Mouse (Mus musculus): ENCODE results near the gene Zbtb16. TPM values are rescaled to one million over a fixed set of nuclear protein-coding genes. Genes with fewer than 3 reads are reported as not detected.

Gene Zbtb16
- polyA plus RNA-seq (2015; fragmentation: Nextera tagmentation; extraction: Ambion mirVana), result 2.4 and 6.3 TPM in 2 replicates

DNA sequence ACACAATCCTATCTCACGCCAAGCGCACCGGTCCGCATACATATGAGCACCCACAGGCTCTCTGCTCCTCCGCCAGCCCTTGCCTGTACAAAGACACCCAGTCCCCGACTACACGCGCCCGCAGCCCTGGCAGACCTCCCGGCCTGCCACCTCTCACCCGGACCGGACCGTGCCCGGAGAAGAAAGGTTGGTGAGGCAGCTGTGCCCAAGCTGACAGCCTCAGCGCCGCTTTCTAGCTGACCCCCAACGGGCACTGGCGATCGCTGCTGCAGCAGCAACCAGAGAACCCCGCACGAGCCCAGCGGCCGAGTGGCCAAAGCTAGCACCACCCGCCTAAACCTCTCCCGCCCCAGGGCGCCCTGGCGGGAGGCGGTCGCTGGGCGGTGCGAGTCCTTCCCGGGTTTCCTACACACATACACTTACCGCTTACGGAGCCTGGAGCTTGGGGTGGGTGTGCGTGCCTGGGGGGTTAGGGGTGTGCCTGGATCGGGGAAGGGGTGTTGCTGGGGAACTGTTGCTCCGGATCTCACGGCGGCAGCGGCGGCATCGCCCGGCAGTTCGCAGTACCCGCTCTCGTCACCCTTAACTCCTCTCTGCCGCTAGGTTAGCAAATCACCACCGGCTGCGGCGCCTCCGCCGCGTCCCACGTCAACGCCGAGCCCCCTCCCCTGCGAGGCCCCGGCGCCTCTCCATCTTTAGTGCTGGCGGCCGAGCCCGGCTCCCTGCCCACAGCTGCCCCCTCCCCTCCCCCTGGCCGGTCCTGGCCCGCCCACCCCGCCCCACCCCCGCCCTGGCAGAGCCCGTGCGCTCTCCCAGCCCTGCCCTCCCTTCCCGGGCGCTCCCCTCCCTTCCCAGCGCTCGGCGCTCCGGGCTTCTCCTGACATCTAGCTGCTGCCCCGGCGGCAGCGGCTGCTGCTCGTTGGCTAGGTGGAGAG is at the start of gene Zbtb16:
Zbtb16 (minus strand) TSS at position 592 of the 935 bp plus-strand sequence.

DNA sequence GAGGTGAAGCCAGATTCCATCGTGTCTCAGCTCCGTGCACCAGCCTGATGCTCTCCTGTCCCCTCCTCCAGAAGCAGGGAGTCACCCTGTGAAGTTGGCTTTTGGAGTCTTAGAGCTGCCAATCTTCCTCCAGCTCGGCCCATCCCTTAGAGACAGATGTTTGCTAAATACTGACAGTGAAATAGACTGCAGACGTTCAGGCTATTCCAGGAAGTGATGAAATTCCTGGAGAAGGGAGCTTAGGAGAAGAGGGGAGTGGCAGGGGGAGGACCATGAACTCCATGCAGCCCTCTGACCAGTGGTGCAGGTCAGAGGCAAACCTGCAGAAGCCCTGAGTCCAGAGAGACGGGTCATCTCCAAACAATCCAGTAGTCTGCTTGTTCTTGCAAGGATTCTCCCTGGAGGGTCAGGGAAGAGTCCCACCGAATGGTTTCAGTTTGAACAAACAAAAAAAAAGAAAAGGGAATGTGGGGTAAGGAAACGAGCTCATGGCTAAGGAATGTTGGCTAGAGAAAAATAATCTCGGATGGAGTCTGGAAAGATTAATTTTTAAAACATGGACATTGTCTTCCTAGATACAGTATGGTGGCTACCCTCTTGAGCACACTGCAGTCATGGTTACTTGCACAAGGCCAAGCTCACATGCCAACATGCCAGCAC is 231.0 kb downstream of the Zbtb16 start, which contains the start of gene Nnmt:
Nnmt (minus strand) TSS at position 215 of the 660 bp plus-strand sequence.

Other genes starting within 250 kb of the Zbtb16 start
- 7.8 and 8.7 TPM in 2 replicates for gene Nnmt, start 231.1 kb downstream of the Zbtb16 start, polyA plus RNA-seq (2015; fragmentation: Nextera tagmentation; extraction: Ambion mirVana)
- 3.0 and 4.6 TPM in 2 replicates for gene Htr3a, start 74.9 kb upstream of the Zbtb16 start, polyA plus RNA-seq (2015; fragmentation: Nextera tagmentation; extraction: Ambion mirVana)
- gene Htr3b, start 128.8 kb upstream of the Zbtb16 start, polyA plus RNA-seq (2015; fragmentation: Nextera tagmentation; extraction: Ambion mirVana), result 3.1 and 9.3 TPM in 2 replicates
- gene Usp28, start 149.2 kb upstream of the Zbtb16 start, polyA plus RNA-seq (2015; fragmentation: Nextera tagmentation; extraction: Ambion mirVana), result 9.3 and 12.3 TPM in 2 replicates
- 9.9 and 16.1 TPM in 2 replicates for gene Zw10, start 219.4 kb upstream of the Zbtb16 start, polyA plus RNA-seq (2015; fragmentation: Nextera tagmentation; extraction: Ambion mirVana)
- gene Tmprss5, start 245.0 kb upstream of the Zbtb16 start, polyA plus RNA-seq (2015; fragmentation: Nextera tagmentation; extraction: Ambion mirVana), result 2.2 and 3.7 TPM in 2 replicates